Mouse (Mus musculus): Measurements from ENCODE around the gene Exoc3l4. TPM values are rescaled to one million over a fixed set of nuclear protein-coding genes. Genes with fewer than 3 reads are reported as not detected.

The Exoc3l4 gene
- polyA plus RNA-seq, 1 experiment from 2014 or later, result 7.3 TPM

DNA sequence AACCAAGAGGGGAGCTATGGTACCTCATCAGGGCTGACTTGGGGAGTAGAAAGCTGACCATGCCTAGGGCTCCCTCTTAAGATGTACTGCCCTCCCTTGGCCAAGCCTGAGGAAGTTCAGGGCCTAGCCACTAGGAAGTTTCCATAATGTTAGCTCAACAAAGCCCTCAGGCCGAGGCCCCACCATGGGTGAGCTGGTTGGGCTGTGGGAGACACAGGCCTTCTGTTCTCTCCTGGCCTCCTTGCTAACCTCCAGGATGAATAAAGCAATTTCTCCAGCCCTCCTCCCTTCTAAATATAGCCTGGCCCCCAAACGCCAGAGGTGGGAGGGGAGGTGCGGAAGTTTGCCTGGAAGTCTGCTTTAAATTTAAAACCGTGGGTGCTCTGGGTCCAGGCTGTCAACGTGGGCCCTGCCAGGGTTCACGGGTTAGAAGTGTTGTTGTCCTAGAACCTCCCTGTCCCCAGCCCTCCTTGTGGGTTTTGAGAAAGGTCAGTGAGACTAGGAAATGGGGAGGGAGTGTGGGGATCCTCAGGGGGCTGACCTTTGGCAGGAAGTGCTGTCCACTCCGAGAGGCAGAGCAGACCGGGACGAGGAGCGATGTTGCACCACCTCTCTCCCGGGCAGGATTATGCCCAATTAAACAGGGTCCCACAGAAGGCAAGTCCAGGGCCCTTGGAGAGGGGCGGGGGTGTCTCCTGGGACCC is 4.1 kb upstream of the Exoc3l4 start:
- Histone ChIP-seq H3K4me1 (ENCODE audit: control insufficient read depth, insufficient read depth, low read length) (peaks cover 6% of the 10 kb centered on the region), H3K9ac (replicated peaks; ENCODE audit: low read length) (0 out of 2 replicates have a peak overlapping the region, but pooled peaks have one; percentile 10), H3K9me3 (replicated peaks; ENCODE audit: control insufficient read depth, low read length) (no peaks in the 10 kb centered on the region), H3K4me3 (ENCODE audit: low read depth, low read length) (peak overlapping the region; percentile 26; the same call in 1 of the 2 replicates), H3K4me2 (ENCODE audit: low read depth, low read length) (peak overlapping the region; percentile 55), H3K27ac (replicated peaks; ENCODE audit: low read depth, low read length) (no peak overlapping the region), H3K27me3 (ENCODE audit: control insufficient read depth, insufficient read depth, low read length) (peaks cover 4% of the 10 kb centered on the region), H3K36me3 (replicated peaks; ENCODE audit: control insufficient read depth, insufficient read depth, low read depth, low read length) (no peaks in the 10 kb centered on the region)
- DNase-seq (ENCODE audit: low spot score), result no peak
- WGBS, result 9% methylated on average over 12 of the region's 12 CpGs
- no peak; the same call in 1 of the 2 replicates for ATAC-seq (replicated peaks; ENCODE audit: insufficient number of reproducible peaks, low FRiP score, low TSS enrichment, low read depth)

- under 1% methylated on average over 20 of the region's 21 CpGs for WGBS
- peaks cover 6% of the 10 kb centered on the region for H3K4me1 ChIP-seq (ENCODE audit: control insufficient read depth, insufficient read depth, low read length)
- H3K4me3 ChIP-seq (ENCODE audit: low read depth, low read length), result peak overlapping the region; percentile 26; the same call in 1 of the 2 replicates
- no peaks in the 10 kb centered on the region for H3K9me3 ChIP-seq (replicated peaks; ENCODE audit: control insufficient read depth, low read length)
- ATAC-seq (replicated peaks; ENCODE audit: insufficient number of reproducible peaks, low FRiP score, low TSS enrichment, low read depth) (peak; percentile 73), DNase-seq (ENCODE audit: low spot score) (peak; percentile 93)
- H3K27ac ChIP-seq (replicated peaks; ENCODE audit: low read depth, low read length), result no peak overlapping the region
- no peaks in the 10 kb centered on the region for H3K36me3 ChIP-seq (replicated peaks; ENCODE audit: control insufficient read depth, insufficient read depth, low read depth, low read length)
- H3K9ac ChIP-seq (replicated peaks; ENCODE audit: low read length), result 0 out of 2 replicates have a peak overlapping the region, but pooled peaks have one; percentile 10
- H3K27me3 ChIP-seq (ENCODE audit: control insufficient read depth, insufficient read depth, low read length), result no peaks in the 10 kb centered on the region
- peak overlapping the region; percentile 55 for H3K4me2 ChIP-seq (ENCODE audit: low read depth, low read length)
Measured at GRCm38 (mm10) chr12:111413300-111413699, 3.5 kb upstream of the Exoc3l4 start.

DNA sequence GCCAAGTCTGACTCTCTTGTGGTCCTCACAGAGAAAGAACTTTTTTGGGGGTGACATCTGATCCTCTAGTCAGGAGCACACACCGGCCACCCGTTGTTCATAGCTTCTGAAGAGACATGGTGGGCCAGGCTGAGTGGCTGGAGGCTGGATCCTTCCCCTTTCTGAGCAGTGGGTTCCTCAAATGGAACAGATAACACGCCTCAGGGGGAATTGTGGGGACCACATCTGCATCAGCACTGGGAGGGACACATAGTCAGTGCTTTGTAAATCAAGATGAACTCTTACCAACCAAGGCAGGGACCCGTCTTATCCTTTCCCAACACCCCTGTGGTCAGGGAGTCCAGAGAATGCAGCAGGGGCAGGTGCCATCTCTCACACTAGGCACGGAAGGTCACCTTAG is 3.1 kb downstream of the Exoc3l4 start:
- 73% methylated on average over 5 of the region's 5 CpGs for WGBS
- Histone ChIP-seq H3K4me2 (ENCODE audit: low read depth, low read length) (no peak overlapping the region), H3K36me3 (replicated peaks; ENCODE audit: control insufficient read depth, insufficient read depth, low read depth, low read length) (no peaks in the 10 kb centered on the region), H3K9ac (replicated peaks; ENCODE audit: low read length) (no peak overlapping the region), H3K27ac (replicated peaks; ENCODE audit: low read depth, low read length) (no peak overlapping the region), H3K4me1 (ENCODE audit: control insufficient read depth, insufficient read depth, low read length) (no peaks in the 10 kb centered on the region; the same call in 1 of the 2 replicates), H3K9me3 (replicated peaks; ENCODE audit: control insufficient read depth, low read length) (no peaks in the 10 kb centered on the region), H3K27me3 (ENCODE audit: control insufficient read depth, insufficient read depth, low read length) (peaks cover 36% of the 10 kb centered on the region), H3K4me3 (ENCODE audit: low read depth, low read length) (no peak overlapping the region)
- DNase-seq (ENCODE audit: low spot score) (no peak), ATAC-seq (replicated peaks; ENCODE audit: insufficient number of reproducible peaks, low FRiP score, low TSS enrichment, low read depth) (no peak)

- Histone ChIP-seq H3K4me3 (ENCODE audit: low read depth, low read length) (no peak overlapping the region), H3K27ac (replicated peaks; ENCODE audit: low read depth, low read length) (no peak overlapping the region), H3K36me3 (replicated peaks; ENCODE audit: control insufficient read depth, insufficient read depth, low read depth, low read length) (no peaks in the 10 kb centered on the region), H3K4me2 (ENCODE audit: low read depth, low read length) (no peak overlapping the region), H3K9ac (replicated peaks; ENCODE audit: low read length) (no peak overlapping the region), H3K27me3 (ENCODE audit: control insufficient read depth, insufficient read depth, low read length) (peaks cover 48% of the 10 kb centered on the region), H3K4me1 (ENCODE audit: control insufficient read depth, insufficient read depth, low read length) (no peaks in the 10 kb centered on the region; the same call in 1 of the 2 replicates), H3K9me3 (replicated peaks; ENCODE audit: control insufficient read depth, low read length) (no peaks in the 10 kb centered on the region)
- DNase-seq (ENCODE audit: low spot score), result no peak
- ATAC-seq (replicated peaks; ENCODE audit: insufficient number of reproducible peaks, low FRiP score, low TSS enrichment, low read depth), result no peak
- WGBS, result 45% methylated on average over 7 of the region's 7 CpGs
Measured at GRCm38 (mm10) chr12:111420946-111421709, 4.3 kb downstream of the Exoc3l4 start.

DNA sequence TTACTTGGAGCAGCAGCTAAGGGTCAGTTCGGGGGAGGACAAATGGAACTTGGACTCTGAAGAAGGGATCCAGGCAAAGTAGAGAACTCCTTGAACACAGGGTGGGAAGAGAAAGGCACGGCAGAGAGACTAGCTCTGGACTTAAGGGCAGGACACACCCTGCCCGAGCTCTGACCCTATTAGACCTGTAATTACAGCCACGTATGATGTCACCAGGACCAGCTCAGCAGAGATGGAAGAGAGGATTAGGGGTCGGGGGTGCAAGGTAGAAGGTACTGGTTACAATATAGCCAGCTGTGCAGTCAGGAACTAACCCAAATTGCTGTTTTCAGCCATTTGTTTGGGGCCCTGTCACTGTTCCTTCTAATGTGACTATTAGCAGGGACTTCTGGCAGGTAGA is 6.0 kb downstream of the Exoc3l4 start:
- H3K36me3 ChIP-seq (replicated peaks; ENCODE audit: control insufficient read depth, insufficient read depth, low read depth, low read length), result no peaks in the 10 kb centered on the region
- WGBS, result 31% methylated on average over 5 of the region's 5 CpGs
- no peak overlapping the region for H3K4me3 ChIP-seq (ENCODE audit: low read depth, low read length)
- H3K4me2 ChIP-seq (ENCODE audit: low read depth, low read length), result no peak overlapping the region
- no peaks in the 10 kb centered on the region for H3K4me1 ChIP-seq (ENCODE audit: control insufficient read depth, insufficient read depth, low read length)
- DNase-seq (ENCODE audit: low spot score) (no peak), ATAC-seq (replicated peaks; ENCODE audit: insufficient number of reproducible peaks, low FRiP score, low TSS enrichment, low read depth) (no peak)
- H3K9me3 ChIP-seq (replicated peaks; ENCODE audit: control insufficient read depth, low read length), result no peaks in the 10 kb centered on the region
- H3K27me3 ChIP-seq (ENCODE audit: control insufficient read depth, insufficient read depth, low read length), result peaks cover 54% of the 10 kb centered on the region
- H3K9ac ChIP-seq (replicated peaks; ENCODE audit: low read length), result no peak overlapping the region
- no peak overlapping the region for H3K27ac ChIP-seq (replicated peaks; ENCODE audit: low read depth, low read length)

DNA sequence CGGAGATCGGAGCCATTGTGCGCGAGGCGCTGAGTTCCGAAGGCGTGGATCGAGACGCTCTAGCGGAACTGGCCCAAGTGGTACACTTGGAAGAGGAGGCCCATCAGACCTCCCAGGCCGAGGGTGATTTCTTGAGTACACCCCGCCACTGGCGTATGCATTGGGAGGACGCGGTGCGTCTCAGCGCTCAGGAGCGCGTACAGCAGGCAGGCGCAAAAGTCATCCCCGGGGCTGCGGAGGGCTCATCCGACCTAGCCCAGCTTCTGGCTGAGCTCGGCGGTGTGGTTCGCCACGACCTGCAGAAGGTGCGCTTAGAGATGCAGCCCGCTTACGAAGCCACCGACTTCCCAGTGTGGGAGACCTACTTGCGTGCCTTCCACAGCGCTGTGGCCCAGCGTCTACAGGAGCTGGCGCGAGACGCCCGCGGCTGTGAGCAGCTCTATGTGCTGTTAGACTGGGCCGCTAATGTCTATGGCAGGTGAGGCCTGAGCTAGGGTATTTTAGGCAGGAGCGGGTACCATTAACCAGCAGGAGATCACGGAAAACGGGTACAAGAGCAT is 6.8 kb downstream of the Exoc3l4 start:
- WGBS, result 4% methylated on average over 43 of the region's 43 CpGs

GRCm38 (mm10) chr12:111424547-111424946 is 7.7 kb downstream of the Exoc3l4 start:
- Histone ChIP-seq H3K9ac (replicated peaks; ENCODE audit: low read length) (no peak overlapping the region), H3K4me2 (ENCODE audit: low read depth, low read length) (no peak overlapping the region), H3K36me3 (replicated peaks; ENCODE audit: control insufficient read depth, insufficient read depth, low read depth, low read length) (no peaks in the 10 kb centered on the region), H3K4me1 (ENCODE audit: control insufficient read depth, insufficient read depth, low read length) (peaks cover 4% of the 10 kb centered on the region; the same call in 1 of the 2 replicates), H3K27me3 (ENCODE audit: control insufficient read depth, insufficient read depth, low read length) (peaks cover 65% of the 10 kb centered on the region), H3K9me3 (replicated peaks; ENCODE audit: control insufficient read depth, low read length) (no peaks in the 10 kb centered on the region), H3K4me3 (ENCODE audit: low read depth, low read length) (no peak overlapping the region), H3K27ac (replicated peaks; ENCODE audit: low read depth, low read length) (no peak overlapping the region)
- DNase-seq (ENCODE audit: low spot score) (no peak), ATAC-seq (replicated peaks; ENCODE audit: insufficient number of reproducible peaks, low FRiP score, low TSS enrichment, low read depth) (no peak)
- WGBS, result 15% methylated on average over 9 of the region's 9 CpGs

More for the DNA sequence above, 6.8 kb downstream of the Exoc3l4 start:
- Histone ChIP-seq H3K4me1 (ENCODE audit: control insufficient read depth, insufficient read depth, low read length) (peaks cover 4% of the 10 kb centered on the region; the same call in 1 of the 2 replicates), H3K36me3 (replicated peaks; ENCODE audit: control insufficient read depth, insufficient read depth, low read depth, low read length) (no peaks in the 10 kb centered on the region), H3K9me3 (replicated peaks; ENCODE audit: control insufficient read depth, low read length) (no peaks in the 10 kb centered on the region), H3K27ac (replicated peaks; ENCODE audit: low read depth, low read length) (no peak overlapping the region), H3K27me3 (ENCODE audit: control insufficient read depth, insufficient read depth, low read length) (peaks cover 62% of the 10 kb centered on the region), H3K9ac (replicated peaks; ENCODE audit: low read length) (peak overlapping the region; percentile 44), H3K4me2 (ENCODE audit: low read depth, low read length) (peak overlapping the region; percentile 64), H3K4me3 (ENCODE audit: low read depth, low read length) (peak overlapping the region; percentile 29)
- ATAC-seq (replicated peaks; ENCODE audit: insufficient number of reproducible peaks, low FRiP score, low TSS enrichment, low read depth), result no peak
- DNase-seq (ENCODE audit: low spot score), result no peak
